Mouse (Mus musculus): ENCODE measurements at regions not wholly inside any gene's neighbourhood (a gene's known extent, or its start where the extent isn't known, plus 50 kb on each side); places are given as distances from the start of the nearest gene placed in this dataset.
"Not testable (repeated sequence)": the region's sequence is repeated elsewhere in the genome, so short reads cannot be mapped to it uniquely, and the experiment has no call there.

GRCm38 (mm10) chr8:60763959-60764358 is 126.3 kb upstream of the Hpf1 start:
- Histone ChIP-seq H3K4me3 (ENCODE audit: low read depth, low read length) (no peak overlapping the region), H3K27ac (ENCODE audit: low read depth, low read length) (no peak overlapping the region), H3K36me3 (ENCODE audit: control insufficient read depth, insufficient read depth, low read length) (no peaks in the 10 kb centered on the region), H3K27me3 (ENCODE audit: control insufficient read depth, insufficient read depth, low read length) (no peaks in the 10 kb centered on the region), H3K4me1 (ENCODE audit: control insufficient read depth, insufficient read depth, low read length) (no peaks in the 10 kb centered on the region), H3K4me2 (no peak overlapping the region), H3K9ac (ENCODE audit: low read depth, low read length) (no peak overlapping the region), H3K9me3 (replicated peaks; ENCODE audit: control insufficient read depth, low read length) (no peaks in the 10 kb centered on the region)
- no peak for ATAC-seq (replicated peaks; ENCODE audit: insufficient number of reproducible peaks, low FRiP score, low TSS enrichment)
- 88% methylated on average over 7 of the region's 7 CpGs for WGBS (ENCODE audit: insufficient replicate concordance)

- Histone ChIP-seq H3K27ac (ENCODE audit: low read depth, low read length) (no peak overlapping the region), H3K4me3 (ENCODE audit: low read depth, low read length) (no peak overlapping the region), H3K4me1 (ENCODE audit: control insufficient read depth, insufficient read depth, low read length) (0 out of 2 replicates have a peak, but pooled peaks cover 4% of the 10 kb centered on the region), H3K4me2 (no peak overlapping the region), H3K9me3 (replicated peaks; ENCODE audit: control insufficient read depth, low read length) (no peaks in the 10 kb centered on the region), H3K36me3 (ENCODE audit: control insufficient read depth, insufficient read depth, low read length) (no peaks in the 10 kb centered on the region), H3K27me3 (ENCODE audit: control insufficient read depth, insufficient read depth, low read length) (no peaks in the 10 kb centered on the region), H3K9ac (ENCODE audit: low read depth, low read length) (no peak overlapping the region)
- WGBS (ENCODE audit: insufficient replicate concordance) = 44% methylated on average over 4 of the region's 4 CpGs
- no peak for ATAC-seq (replicated peaks; ENCODE audit: insufficient number of reproducible peaks, low FRiP score, low TSS enrichment)
Observed at GRCm38 (mm10) chr8:60773350-60773749, 116.9 kb upstream of the Hpf1 start.

- not testable (repeated sequence) for H3K4me1 ChIP-seq (ENCODE audit: control insufficient read depth, insufficient read depth, low read length); H3K27ac ChIP-seq (ENCODE audit: low read depth, low read length); H3K9me3 ChIP-seq (replicated peaks; ENCODE audit: control insufficient read depth, low read length); H3K36me3 ChIP-seq (ENCODE audit: control insufficient read depth, insufficient read depth, low read length); ATAC-seq (replicated peaks; ENCODE audit: insufficient number of reproducible peaks, low FRiP score, low TSS enrichment); H3K4me3 ChIP-seq (ENCODE audit: low read depth, low read length); H3K9ac ChIP-seq (ENCODE audit: low read depth, low read length); H3K27me3 ChIP-seq (ENCODE audit: control insufficient read depth, insufficient read depth, low read length); H3K4me2 ChIP-seq
- 40% methylated on average over 2 of the region's 2 CpGs for WGBS (ENCODE audit: insufficient replicate concordance)
Observed at GRCm38 (mm10) chr8:60776251-60776650, 114.0 kb upstream of the Hpf1 start.

GRCm38 (mm10) chr8:60785049-60785448 is 105.2 kb upstream of the Hpf1 start:
- WGBS (ENCODE audit: insufficient replicate concordance) = 73% methylated on average over 2 of the region's 2 CpGs
- no peak overlapping the region for H3K27ac ChIP-seq (ENCODE audit: low read depth, low read length)
- H3K4me1 ChIP-seq (ENCODE audit: control insufficient read depth, insufficient read depth, low read length) = no peaks in the 10 kb centered on the region
- no peaks in the 10 kb centered on the region for H3K9me3 ChIP-seq (replicated peaks; ENCODE audit: control insufficient read depth, low read length)
- H3K36me3 ChIP-seq (ENCODE audit: control insufficient read depth, insufficient read depth, low read length) = no peaks in the 10 kb centered on the region
- no peak overlapping the region for H3K4me2 ChIP-seq
- no peak overlapping the region for H3K9ac ChIP-seq (ENCODE audit: low read depth, low read length)
- no peaks in the 10 kb centered on the region for H3K27me3 ChIP-seq (ENCODE audit: control insufficient read depth, insufficient read depth, low read length)
- no peak for ATAC-seq (replicated peaks; ENCODE audit: insufficient number of reproducible peaks, low FRiP score, low TSS enrichment)
- no peak overlapping the region for H3K4me3 ChIP-seq (ENCODE audit: low read depth, low read length)

GRCm38 (mm10) chr8:60790453-60790852 is 99.8 kb upstream of the Hpf1 start:
- H3K4me3 ChIP-seq (ENCODE audit: low read depth, low read length) = no peak overlapping the region
- H3K27ac ChIP-seq (ENCODE audit: low read depth, low read length) = no peak overlapping the region
- WGBS (ENCODE audit: insufficient replicate concordance) = 81% methylated on average over 3 of the region's 3 CpGs
- no peaks in the 10 kb centered on the region for H3K4me1 ChIP-seq (ENCODE audit: control insufficient read depth, insufficient read depth, low read length)
- H3K4me2 ChIP-seq = no peak overlapping the region
- no peaks in the 10 kb centered on the region for H3K27me3 ChIP-seq (ENCODE audit: control insufficient read depth, insufficient read depth, low read length)
- no peaks in the 10 kb centered on the region for H3K36me3 ChIP-seq (ENCODE audit: control insufficient read depth, insufficient read depth, low read length)
- H3K9me3 ChIP-seq (replicated peaks; ENCODE audit: control insufficient read depth, low read length) = no peaks in the 10 kb centered on the region
- no peak overlapping the region for H3K9ac ChIP-seq (ENCODE audit: low read depth, low read length)
- no peak for ATAC-seq (replicated peaks; ENCODE audit: insufficient number of reproducible peaks, low FRiP score, low TSS enrichment)

- Histone ChIP-seq H3K9me3 (replicated peaks; ENCODE audit: control insufficient read depth, low read length) (no peaks in the 10 kb centered on the region), H3K4me1 (ENCODE audit: control insufficient read depth, insufficient read depth, low read length) (no peaks in the 10 kb centered on the region), H3K36me3 (ENCODE audit: control insufficient read depth, insufficient read depth, low read length) (no peaks in the 10 kb centered on the region), H3K4me2 (no peak overlapping the region), H3K9ac (ENCODE audit: low read depth, low read length) (no peak overlapping the region), H3K4me3 (ENCODE audit: low read depth, low read length) (no peak overlapping the region), H3K27me3 (ENCODE audit: control insufficient read depth, insufficient read depth, low read length) (no peaks in the 10 kb centered on the region), H3K27ac (ENCODE audit: low read depth, low read length) (no peak overlapping the region)
- no peak for ATAC-seq (replicated peaks; ENCODE audit: insufficient number of reproducible peaks, low FRiP score, low TSS enrichment)
- 69% methylated on average over 1 of the region's 1 CpGs for WGBS (ENCODE audit: insufficient replicate concordance)
Observed at GRCm38 (mm10) chr8:60792518-60792917, 97.7 kb upstream of the Hpf1 start.

GRCm38 (mm10) chr8:60804787-60805186 is 85.4 kb upstream of the Hpf1 start:
- WGBS (ENCODE audit: insufficient replicate concordance) = 64% methylated on average over 4 of the region's 4 CpGs
- Histone ChIP-seq H3K4me1 (ENCODE audit: control insufficient read depth, insufficient read depth, low read length) (no peaks in the 10 kb centered on the region), H3K4me3 (ENCODE audit: low read depth, low read length) (no peak overlapping the region), H3K4me2 (no peak overlapping the region), H3K36me3 (ENCODE audit: control insufficient read depth, insufficient read depth, low read length) (no peaks in the 10 kb centered on the region), H3K27ac (ENCODE audit: low read depth, low read length) (no peak overlapping the region), H3K9me3 (replicated peaks; ENCODE audit: control insufficient read depth, low read length) (no peaks in the 10 kb centered on the region), H3K9ac (ENCODE audit: low read depth, low read length) (no peak overlapping the region), H3K27me3 (ENCODE audit: control insufficient read depth, insufficient read depth, low read length) (no peaks in the 10 kb centered on the region)
- no peak for ATAC-seq (replicated peaks; ENCODE audit: insufficient number of reproducible peaks, low FRiP score, low TSS enrichment)

- H3K4me1 ChIP-seq (ENCODE audit: control insufficient read depth, insufficient read depth, low read length) = no peaks in the 10 kb centered on the region
- no peaks in the 10 kb centered on the region for H3K9me3 ChIP-seq (replicated peaks; ENCODE audit: control insufficient read depth, low read length)
- no peak overlapping the region for H3K27ac ChIP-seq (ENCODE audit: low read depth, low read length)
- no peak overlapping the region for H3K9ac ChIP-seq (ENCODE audit: low read depth, low read length)
- WGBS (ENCODE audit: insufficient replicate concordance) = 83% methylated on average over 3 of the region's 3 CpGs
- no peaks in the 10 kb centered on the region for H3K36me3 ChIP-seq (ENCODE audit: control insufficient read depth, insufficient read depth, low read length)
- H3K4me3 ChIP-seq (ENCODE audit: low read depth, low read length) = no peak overlapping the region
- no peaks in the 10 kb centered on the region for H3K27me3 ChIP-seq (ENCODE audit: control insufficient read depth, insufficient read depth, low read length)
- ATAC-seq (replicated peaks; ENCODE audit: insufficient number of reproducible peaks, low FRiP score, low TSS enrichment) = peak; percentile 42; the same call in 1 of the 2 replicates
- H3K4me2 ChIP-seq = no peak overlapping the region
Observed at GRCm38 (mm10) chr8:60806772-60807171, 83.4 kb upstream of the Hpf1 start.

GRCm38 (mm10) chr8:60809806-60810205 is 80.4 kb upstream of the Hpf1 start:
- Histone ChIP-seq H3K27ac (ENCODE audit: low read depth, low read length) (no peak overlapping the region), H3K4me1 (ENCODE audit: control insufficient read depth, insufficient read depth, low read length) (no peaks in the 10 kb centered on the region), H3K4me3 (ENCODE audit: low read depth, low read length) (no peak overlapping the region), H3K4me2 (no peak overlapping the region), H3K9me3 (replicated peaks; ENCODE audit: control insufficient read depth, low read length) (no peaks in the 10 kb centered on the region), H3K27me3 (ENCODE audit: control insufficient read depth, insufficient read depth, low read length) (no peaks in the 10 kb centered on the region), H3K9ac (ENCODE audit: low read depth, low read length) (no peak overlapping the region), H3K36me3 (ENCODE audit: control insufficient read depth, insufficient read depth, low read length) (no peaks in the 10 kb centered on the region)
- 67% methylated on average over 1 of the region's 1 CpGs for WGBS (ENCODE audit: insufficient replicate concordance)
- ATAC-seq (replicated peaks; ENCODE audit: insufficient number of reproducible peaks, low FRiP score, low TSS enrichment) = no peak

Measured in heart, embryonic 11.5 days (tissue).